Mouse (Mus musculus): ENCODE data around the gene Ctcfl. TPM values are rescaled to one million over a fixed set of nuclear protein-coding genes. Genes with fewer than 3 reads are reported as not detected.

The Ctcfl gene
- polyA plus RNA-seq (2017; shearing (Covaris generic)) = under 1 TPM in 1 of 2 experiments, not detected in 1; 0.37 TPM

GRCm38 (mm10) chr2:173119023-173119944 lies at the start of gene Ctcfl:
Ctcfl (minus strand) TSS chr2:173119525.

GRCm38 (mm10) chr2:173152436-173153151 lies 33.3 kb upstream of the Ctcfl start, which contains the start of gene Pck1:
Pck1 (plus strand) TSS chr2:173153048.

Other genes with a start within 250 kb of the Ctcfl start
- 10 to 100 TPM; 13.3 to 54.0 TPM for gene Bmp7, start 179.2 kb downstream of the Ctcfl start, polyA plus RNA-seq (2017; shearing (Covaris generic))
- 10 to 100 TPM in 1 of 2 experiments, 1 to 10 TPM in 1; 4.3 to 13.1 TPM for gene Spo11, start 141.8 kb downstream of the Ctcfl start, polyA plus RNA-seq (2017; shearing (Covaris generic))
- 100 to 1,000 TPM; 119 to 138 TPM for gene Rae1, start 119.4 kb downstream of the Ctcfl start, polyA plus RNA-seq (2017; shearing (Covaris generic))
- 10 to 100 TPM; 64.5 to 80.3 TPM for gene Rbm38, start 99.0 kb downstream of the Ctcfl start, polyA plus RNA-seq (2017; shearing (Covaris generic))
- gene Pck1, start 33.5 kb upstream of the Ctcfl start, polyA plus RNA-seq (2017; shearing (Covaris generic)) = 1 to 10 TPM in 1 of 2 experiments, not detected in 1; 1.4 TPM
- 100 to 1,000 TPM; 321 to 328 TPM for gene Zbp1, start 99.4 kb upstream of the Ctcfl start, polyA plus RNA-seq (2017; shearing (Covaris generic))
- gene Pmepa1, start 157.0 kb upstream of the Ctcfl start, polyA plus RNA-seq (2017; shearing (Covaris generic)) = 10 to 100 TPM; 71.7 to 71.8 TPM